Mouse (Mus musculus): Measurements from ENCODE around the gene Hjurp.

Gene Hjurp

GRCm38 (mm10) chr1:88279111-88280005 is 1.9 kb upstream of the Hjurp start:
- DNase-seq (ENCODE audit: low spot score): no peak

DNA sequence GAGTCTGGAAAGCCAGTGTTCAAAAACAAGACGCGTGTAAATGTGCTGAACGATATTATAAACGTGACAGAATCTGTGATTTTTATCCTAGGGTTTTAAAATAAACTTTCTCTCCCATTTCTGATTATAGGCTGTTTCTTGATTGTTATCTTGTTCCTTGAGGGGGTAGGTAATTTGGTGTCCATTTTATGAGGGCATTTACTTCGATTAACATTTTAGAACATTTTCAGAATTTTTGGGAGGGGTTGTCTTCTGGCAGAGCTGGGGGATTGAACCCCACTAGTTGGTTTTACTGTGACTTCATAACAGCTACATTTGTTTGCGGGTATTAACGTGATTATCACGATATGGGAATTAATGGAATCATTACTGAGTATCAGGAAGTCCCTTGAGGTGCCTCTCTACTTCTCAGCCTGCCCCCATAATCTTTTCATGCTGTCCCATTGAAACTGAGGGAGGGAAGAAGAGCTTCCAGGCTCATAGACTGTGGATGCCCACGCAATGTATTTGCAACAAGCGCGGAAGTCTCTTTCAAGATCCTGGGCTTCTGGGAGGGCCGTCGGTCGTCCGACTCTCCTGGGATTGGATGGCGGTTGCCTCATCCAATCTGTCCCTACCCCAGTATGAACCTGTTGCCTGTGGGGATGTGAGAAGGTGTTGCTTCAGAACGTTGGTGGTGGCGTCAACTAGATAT is 532 bp upstream of the Hjurp start:
- no peak for DNase-seq (ENCODE audit: low spot score)

DNA sequence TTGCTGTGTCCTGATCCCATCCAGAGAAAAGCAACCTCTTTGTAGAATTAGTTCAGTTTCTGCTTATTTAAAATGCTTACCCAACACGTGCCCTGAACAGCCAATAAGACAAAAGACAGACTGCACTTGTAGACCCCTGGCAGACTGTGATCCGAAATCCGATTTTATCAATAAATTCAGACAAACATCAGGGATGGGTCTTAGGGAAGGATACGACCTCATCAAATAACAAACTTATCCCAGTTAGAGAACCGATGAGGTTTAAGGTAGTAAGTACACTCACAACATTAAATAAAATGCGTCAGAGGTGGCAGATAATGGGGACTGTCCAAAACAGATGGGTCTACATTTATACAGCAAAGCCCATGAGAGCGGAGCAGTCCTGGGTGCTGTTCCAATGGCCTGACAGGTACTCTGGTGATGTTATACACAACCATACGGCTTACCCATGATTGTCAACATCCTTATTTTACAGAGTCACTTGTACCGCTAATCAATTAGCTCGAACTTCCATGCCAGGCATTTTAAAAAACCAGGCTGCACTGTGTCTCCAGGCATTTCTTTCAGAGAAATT is 822 bp downstream of the Hjurp start:
- no peak for DNase-seq (ENCODE audit: low spot score)

DNA sequence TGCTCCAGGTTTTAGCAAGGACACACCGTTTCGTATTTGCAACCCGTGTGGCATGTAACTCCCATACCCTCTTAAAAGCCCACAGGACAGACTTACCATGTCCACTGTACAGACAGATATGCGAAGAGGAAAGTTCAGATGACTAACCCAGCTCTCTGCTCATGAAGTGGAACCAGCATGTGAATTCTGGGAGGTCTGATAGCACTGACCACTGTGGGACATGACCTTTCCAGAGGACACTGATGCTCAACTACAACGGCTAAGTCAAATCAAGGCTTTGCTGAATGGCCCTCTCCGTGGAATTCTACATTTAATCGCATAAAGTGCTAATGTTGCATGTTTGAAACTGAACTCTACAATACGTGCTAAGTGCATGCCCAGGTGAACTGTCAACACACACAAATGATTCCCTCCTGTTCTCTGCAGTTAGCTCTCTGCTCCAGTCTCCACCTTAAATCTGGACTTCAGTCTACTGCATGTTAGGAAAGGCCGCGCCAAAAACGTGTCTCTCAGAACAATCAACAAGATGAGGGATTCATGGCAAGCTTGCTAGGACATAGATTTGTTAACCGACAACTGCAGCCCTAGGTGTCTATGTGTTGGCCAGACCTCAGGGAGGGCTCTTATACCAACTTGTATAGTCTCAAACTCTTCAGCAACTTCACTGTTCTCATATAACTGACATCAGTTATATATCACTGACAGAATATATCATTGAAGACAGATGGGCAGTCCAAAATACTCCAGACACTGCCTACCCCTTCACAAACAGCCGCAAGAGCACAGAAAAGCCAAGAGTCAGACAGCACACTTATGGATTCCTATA is 1.5 kb downstream of the Hjurp start:
- DNase-seq (ENCODE audit: low spot score): no peak

DNA sequence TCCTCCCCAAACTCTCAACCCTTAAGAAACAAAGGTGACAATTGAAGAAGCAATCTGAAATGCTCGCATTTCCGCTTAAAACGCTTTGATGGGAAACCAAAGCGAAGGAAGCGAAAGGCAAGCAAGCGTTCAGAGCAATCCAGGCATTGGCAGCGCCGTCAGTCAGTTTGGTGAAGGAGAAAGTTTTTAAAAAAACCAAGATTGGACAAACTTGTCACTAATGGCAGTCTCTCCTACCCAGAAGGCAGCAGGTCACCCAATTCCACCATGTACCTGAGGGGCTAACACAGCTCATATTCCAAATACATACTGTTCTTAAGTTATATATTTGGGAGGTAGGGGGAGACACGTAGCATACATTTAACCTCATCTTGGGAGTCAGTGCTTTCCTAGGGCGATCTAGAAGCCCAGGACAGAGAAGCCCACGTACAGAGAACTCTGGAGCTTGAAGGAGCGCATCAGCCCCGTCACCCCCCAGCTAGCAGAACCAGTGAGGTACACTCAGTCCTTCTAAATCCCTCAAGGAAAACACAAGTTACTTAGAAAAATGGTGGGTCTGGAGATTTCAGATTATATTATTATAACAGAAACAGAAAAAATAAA is 2.3 kb downstream of the Hjurp start:
- DNase-seq (ENCODE audit: low spot score): no peak

DNA sequence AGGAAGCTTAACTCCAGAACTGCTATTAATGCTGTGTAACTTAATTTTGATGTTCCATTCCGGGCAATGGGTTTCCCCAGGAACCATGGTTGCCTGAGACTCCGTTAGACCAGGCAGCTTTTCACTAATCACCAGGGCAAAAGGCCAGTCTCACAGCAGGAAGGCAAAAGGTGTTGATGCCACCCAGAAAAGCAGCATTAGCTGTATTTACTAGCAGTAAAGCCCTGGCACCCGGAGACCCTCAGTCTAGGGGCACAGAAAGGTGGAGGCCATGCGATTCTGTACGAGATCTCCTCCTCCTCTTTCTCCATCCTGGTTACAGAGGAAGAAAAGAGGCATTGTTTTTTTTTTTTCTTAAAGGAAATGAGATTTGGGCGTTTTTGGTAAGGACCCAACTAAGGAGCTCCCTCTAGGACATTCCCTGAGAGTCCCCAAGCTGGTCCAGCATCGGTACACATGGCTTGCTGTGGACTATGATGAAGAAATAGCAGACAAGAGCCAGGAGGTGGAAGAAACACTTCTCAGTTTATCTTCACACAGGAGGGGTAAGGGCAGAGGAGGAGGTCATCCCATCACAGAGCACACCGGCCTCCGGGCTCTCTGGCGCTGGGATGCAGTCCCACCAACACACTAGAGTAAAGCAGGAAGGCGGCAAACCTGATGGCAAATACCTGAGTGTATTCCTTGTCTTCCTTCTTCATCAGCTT is 2.9 kb downstream of the Hjurp start:
- no peak for DNase-seq (ENCODE audit: low spot score)

DNA sequence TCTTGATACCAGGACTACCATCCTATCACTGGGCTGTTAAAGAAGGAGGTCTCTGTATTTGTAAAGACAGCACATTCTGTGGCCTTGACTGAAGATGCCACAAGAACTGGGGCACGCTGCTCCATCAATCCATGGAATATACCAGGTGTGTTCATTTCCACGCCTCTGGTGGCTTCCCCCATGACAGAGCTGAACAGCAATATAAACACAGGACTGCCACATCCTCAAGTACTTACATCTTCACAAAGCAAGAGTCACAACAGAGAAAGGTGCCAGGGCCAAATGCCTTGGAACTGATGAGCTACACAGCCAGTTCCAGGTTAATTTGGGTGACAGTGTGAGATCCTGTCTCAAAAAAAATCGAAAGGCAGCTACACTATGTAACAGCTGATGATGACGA is 3.6 kb downstream of the Hjurp start:
- DNase-seq (ENCODE audit: low spot score): no peak

- DNase-seq (ENCODE audit: low spot score): no peak
Measured at GRCm38 (mm10) chr1:88273326-88273725, 4.1 kb downstream of the Hjurp start.

DNA sequence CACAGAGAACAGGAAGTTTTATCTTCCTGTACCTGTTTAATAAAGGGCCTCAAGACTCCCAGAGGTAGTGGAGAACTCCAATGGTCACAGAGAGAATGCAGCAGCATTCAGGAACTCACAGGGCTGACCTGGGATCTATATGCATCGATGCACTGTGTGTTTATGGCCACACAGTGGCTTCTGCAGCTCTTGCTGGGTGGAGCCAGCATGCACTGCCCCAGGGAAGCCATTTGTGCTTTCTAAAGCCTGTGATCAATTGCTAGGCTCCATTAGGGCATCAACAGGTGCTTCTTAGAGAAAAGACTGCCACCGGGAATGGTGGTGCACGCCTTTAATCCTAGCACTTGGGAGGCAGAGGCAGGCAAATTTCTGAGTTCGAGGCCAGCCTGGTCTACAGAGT is 4.6 kb downstream of the Hjurp start:
- DNase-seq (ENCODE audit: low spot score): no peak

- no peak for DNase-seq (ENCODE audit: low spot score)
Measured at GRCm38 (mm10) chr1:88269539-88270309, 7.7 kb downstream of the Hjurp start.

GRCm38 (mm10) chr1:88268070-88268469 is 9.4 kb downstream of the Hjurp start:
- DNase-seq (ENCODE audit: low spot score): no peak

- DNase-seq (ENCODE audit: low spot score): no peak
Measured at GRCm38 (mm10) chr1:88267489-88267888, 9.9 kb downstream of the Hjurp start.

DNA sequence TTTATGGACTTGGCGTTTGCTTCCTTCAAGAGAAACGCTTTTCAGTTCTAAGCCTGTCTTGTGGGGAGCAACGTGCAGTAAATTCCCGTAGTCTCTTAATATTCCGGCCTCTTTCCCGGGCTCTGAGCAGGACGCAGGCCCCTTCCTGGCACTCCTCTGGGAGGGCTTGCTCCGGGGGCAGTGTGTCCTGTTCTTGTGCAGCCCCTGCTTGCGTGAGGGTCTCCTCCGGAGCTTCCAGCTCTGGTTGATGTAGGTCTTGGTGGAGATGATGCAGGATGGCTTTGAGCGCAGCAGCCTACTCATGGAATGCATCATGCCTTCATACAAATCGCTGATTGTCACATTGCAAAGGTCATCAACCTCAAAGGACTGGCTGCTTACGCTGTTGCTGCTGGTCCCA is 11.3 kb downstream of the Hjurp start:
- DNase-seq (ENCODE audit: low spot score): no peak

GRCm38 (mm10) chr1:88264869-88265240 is 12.6 kb downstream of the Hjurp start:
- no peak for DNase-seq (ENCODE audit: low spot score)

- no peak for DNase-seq (ENCODE audit: low spot score)
Measured at GRCm38 (mm10) chr1:88264237-88264868, 13.1 kb downstream of the Hjurp start.

DNA sequence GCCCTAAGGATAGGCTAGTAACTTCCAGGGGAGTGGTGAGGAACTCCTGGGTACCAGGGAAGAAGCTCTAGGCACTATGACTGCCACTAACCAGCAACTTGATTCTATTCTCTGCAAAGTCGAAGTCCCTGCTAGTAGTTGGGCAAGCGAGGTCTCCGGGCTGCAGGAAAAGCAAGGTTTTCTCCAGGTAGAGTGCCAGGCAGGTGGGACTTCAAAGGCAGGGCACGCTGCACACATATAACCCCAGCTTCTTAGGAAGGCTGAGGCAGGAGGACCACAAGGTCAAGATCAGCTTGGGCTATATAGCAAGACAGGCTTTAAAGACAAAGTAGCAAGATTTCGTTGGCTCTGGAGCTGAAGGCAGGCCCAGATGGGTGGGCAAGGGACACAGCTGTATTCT is 13.7 kb downstream of the Hjurp start:
- no peak for DNase-seq (ENCODE audit: low spot score)

GRCm38 (mm10) chr1:88262961-88263360 is 14.5 kb downstream of the Hjurp start:
- no peak for DNase-seq (ENCODE audit: low spot score)

DNA sequence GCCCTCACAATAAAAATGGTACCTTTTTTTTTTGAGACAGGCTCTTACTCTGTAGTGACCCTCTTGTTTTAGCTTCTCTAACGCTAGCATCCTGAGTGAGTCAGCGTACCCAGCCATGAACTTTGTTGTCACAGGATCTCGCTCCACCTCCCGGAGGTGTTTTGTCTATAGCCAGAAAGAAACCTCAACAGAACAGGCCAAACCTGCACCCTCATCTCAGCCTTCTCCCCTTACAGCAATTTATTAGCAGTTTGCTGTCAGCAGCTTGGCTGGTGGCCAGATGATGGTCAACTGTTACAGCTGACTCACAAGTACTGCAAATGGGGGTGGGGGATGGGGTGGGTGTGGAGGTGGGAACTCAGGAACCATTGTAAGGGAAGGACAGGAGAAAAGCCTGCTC is 15.2 kb downstream of the Hjurp start:
- peak; percentile 99 for DNase-seq (ENCODE audit: low spot score)

DNA sequence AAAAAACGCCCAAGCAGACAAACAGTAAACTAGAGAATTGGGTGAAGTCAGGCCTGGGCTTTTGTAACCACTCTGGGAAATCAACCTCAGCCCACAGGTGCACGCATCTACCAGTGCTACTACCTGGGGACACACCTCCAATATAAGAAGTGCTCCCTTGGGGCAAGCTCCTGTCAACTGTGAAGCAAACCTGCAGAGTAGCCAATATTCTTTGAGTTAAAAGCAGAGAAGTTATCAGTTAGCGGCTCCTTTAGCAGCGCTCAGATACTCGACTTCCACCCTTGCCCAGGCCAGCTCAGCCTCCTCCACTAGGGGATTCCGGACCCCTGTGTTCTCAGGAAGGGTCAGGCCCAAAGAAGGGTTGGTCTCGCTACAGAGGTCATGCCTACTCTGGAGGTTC is 15.7 kb downstream of the Hjurp start:
- no peak for DNase-seq (ENCODE audit: low spot score)

Measured in urinary bladder, postnatal 14 days (tissue).